Mouse (Mus musculus): ENCODE measurements at regions not wholly inside any gene's neighbourhood (a gene's known extent, or its start where the extent isn't known, plus 50 kb on each side); places are given as distances from the start of the nearest gene placed in this dataset.

GRCm38 (mm10) chr3:21218936-21219335 is 852.0 kb upstream of the Agtr1b start:
- DNase-seq, result no peak

- no peak for DNase-seq
Measured at GRCm38 (mm10) chr3:21241184-21241583, 835.3 kb upstream of the Tbl1xr1 start.

GRCm38 (mm10) chr3:21256129-21256760 is 820.2 kb upstream of the Tbl1xr1 start:
- no peak for DNase-seq

- DNase-seq, result peak; percentile 28 to 45
Measured at GRCm38 (mm10) chr3:21263317-21263716, 813.1 kb upstream of the Tbl1xr1 start.

DNA sequence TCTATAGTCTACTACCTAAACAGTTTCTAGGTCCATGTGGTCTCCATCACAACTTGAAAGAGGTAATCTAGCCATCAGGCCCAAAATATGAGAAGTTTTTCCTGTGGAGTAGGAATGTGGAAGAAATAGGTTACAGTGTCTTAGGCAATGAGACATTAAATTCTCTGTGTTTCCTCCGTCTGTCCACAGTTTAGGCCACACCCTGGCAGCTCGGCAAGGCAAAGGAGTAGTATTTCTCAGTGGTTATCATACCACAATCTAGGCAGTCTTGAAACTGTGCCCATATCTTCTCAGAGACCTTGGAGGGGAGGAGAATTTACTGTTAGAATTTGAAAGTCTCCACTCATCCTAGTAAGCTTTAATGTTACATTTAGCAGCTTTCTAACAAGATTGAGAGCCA is 811.0 kb upstream of the Tbl1xr1 start:
- DNase-seq, result no peak

DNA sequence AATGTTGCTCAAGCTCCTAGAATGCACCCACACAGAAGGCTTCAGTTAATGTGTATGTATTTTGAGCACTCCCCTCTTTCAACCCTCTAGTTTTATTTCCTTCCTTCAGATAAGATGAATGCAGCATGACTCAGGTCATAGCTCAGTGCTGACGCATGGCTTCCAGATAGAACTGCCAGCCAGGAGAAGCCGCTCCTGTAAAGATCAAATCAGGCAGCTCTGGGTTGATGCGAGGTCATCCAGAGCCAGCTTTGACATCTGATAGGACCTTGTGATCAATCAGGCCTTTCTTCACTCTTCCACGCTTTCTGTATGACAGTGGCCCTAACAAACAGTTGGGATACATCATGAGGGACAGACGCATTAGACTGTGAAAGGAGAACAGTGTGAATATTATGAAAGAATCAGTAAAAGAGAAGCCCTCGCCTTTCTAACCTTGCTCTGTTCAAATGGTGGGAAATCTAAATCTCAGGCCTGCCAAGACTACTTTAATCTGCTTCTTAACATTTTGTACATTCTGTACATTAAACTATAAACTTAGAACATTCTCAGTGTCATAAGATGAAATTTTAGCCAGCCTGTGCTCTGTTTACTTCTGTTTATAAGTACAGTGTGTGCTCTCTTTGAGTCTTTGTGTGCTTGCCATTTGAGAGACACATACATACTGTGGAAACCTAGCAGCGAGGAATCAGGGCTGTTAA is 807.9 kb upstream of the Tbl1xr1 start:
- DNase-seq, result peak; percentile 45 to 60

DNA sequence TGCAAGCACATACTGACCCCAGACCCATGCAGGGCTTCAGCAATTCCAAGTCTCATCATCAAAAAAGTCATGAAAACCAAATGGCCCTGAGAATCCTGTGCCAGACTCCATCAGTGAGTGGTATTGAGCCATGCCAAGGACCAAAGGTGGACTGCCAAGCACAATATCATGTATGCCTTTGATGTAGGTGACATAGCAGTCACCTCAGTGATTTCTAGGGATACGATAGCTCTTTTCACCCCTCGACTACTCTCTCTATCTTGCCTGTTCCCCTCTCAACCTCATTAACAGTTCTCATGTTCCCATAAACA is 807.4 kb upstream of the Tbl1xr1 start:
- no peak for DNase-seq

GRCm38 (mm10) chr3:21270788-21271187 is 805.7 kb upstream of the Tbl1xr1 start:
- DNase-seq, result no peak

DNA sequence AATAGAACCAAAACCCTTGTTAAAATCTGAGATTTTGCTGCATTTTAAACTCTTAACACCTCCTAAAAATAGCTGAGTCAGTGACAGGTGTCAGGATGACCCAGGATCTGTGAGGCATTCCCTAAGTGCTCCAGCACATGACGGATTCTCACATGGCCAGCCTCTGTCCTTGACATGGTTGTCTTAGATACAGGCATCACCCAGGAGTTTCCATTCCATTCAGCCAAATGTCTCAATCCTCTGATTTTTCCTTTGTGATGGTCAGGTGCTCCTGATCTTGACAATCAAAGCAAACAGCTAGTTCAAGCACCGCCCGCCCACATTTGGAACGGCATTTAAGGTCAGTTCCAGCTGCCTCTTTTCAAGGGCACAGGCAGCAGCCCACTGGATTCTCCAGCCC is 804.2 kb upstream of the Tbl1xr1 start:
- DNase-seq, result peak; percentile 59 to 75

DNA sequence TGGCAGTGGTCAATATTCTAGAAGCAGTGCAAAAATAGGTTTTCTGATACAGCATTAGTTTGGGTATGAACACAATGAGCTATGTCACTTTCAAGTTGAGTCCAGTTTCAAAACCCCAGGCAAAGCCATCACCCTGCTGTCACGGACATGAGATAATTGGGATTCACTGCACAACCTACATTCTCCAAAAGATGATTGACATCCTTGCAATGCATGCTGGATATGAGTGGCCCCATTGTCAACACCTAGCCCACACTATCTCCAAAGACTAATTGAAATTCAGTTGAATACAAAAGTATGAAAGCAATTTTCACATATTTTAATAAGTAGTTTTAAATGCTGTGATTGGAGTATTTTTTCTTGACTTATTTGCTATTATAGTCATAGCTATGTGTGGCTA is 783.7 kb upstream of the Tbl1xr1 start:
- no peak for DNase-seq

DNA sequence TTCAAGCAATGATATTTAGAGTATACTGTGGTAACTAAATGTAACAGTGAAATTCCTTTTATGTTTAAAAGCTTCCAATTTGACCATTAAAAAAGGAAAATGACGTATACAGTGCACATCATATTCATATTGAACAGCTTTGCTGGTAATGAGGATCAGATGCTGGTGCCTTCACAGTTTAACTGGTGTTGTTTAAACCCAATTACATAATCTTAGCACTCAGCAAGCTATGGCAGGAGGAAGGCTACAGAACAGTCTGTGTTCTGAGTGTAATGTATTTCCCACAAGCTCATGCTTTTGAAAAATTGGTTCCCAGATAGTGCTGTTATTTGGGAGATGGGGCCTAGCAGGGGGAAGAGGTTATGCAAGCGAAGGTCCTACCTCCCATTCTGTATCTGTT is 783.1 kb upstream of the Tbl1xr1 start:
- DNase-seq, result no peak

GRCm38 (mm10) chr3:21294776-21295175 is 781.7 kb upstream of the Tbl1xr1 start:
- no peak for DNase-seq

DNA sequence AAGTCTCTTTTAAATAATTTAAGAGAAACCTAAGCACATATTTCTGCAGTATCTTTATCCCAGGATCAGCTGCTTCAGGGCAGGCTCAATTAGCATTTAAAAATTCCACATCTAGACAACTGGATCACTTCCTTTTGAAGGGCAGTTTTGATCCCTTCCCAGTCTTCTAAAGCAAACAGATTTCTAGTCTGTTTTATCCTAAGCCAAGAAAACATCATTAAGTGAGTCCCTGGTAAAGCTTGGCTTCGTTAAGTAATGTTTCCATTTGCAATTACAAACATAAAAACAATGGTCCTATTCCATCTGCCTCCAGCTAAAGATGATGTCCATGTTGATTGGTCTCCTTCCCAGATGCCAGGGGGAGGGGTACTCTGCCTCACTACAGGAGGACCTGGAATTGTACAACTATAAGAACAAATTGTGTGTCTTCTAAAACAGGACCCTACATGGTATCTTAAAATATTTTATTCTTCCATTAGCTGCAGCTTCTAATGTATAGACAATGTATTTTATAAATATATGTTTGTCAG is 779.8 kb upstream of the Tbl1xr1 start:
- no peak for DNase-seq

GRCm38 (mm10) chr3:21325329-21325896 is 751.0 kb upstream of the Tbl1xr1 start:
- no peak for DNase-seq

GRCm38 (mm10) chr3:21341916-21342315 is 734.5 kb upstream of the Tbl1xr1 start:
- no peak for DNase-seq

DNA sequence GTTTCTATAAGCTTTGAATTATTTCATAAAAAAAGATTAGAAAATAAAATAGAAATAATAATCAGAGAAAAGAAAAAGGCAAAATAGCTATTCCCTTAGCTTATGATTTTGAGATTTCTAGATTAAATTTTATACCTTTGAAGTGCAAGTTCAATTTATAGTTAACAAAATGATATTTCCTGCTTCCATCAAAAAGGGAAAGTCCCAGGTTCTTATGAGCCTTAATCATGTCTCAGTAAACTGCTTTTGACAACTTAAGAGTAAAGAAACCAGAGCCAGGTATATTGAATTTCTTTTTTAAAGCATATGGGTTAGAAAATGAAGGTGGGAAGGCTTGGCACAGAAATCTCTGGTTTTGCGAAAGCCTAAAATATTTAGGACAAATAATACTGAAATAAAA is 733.4 kb upstream of the Tbl1xr1 start:
- DNase-seq, result no peak

- DNase-seq, result peak; percentile 56 to 60
Measured at GRCm38 (mm10) chr3:21349421-21349820, 727.0 kb upstream of the Tbl1xr1 start.

GRCm38 (mm10) chr3:21356150-21356549 is 720.3 kb upstream of the Tbl1xr1 start:
- no peak for DNase-seq

- no peak for DNase-seq
Measured at GRCm38 (mm10) chr3:21356831-21357712, 719.4 kb upstream of the Tbl1xr1 start.

DNA sequence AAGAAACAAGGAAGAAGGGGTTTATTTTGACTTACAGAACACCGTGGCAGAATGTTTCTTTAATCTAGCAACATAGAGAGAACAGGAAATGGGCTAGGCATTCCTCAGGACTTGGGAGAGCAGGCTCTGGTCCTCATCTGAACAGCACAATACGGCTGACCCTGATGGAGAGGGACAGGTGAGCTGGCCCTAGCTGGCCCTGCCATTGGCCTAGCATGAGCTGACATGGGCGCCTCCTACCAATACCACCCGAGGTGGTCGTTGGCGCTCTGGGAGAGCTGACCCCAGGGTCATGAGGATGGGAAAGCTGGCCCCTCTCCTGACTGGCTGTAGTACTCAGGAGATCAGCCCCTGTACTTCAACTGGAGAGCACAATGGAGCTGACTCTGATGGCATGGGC is 718.4 kb upstream of the Tbl1xr1 start:
- no peak for DNase-seq

GRCm38 (mm10) chr3:21361069-21361468 is 715.4 kb upstream of the Tbl1xr1 start:
- no peak for DNase-seq

- peak; percentile 60 to 77 for DNase-seq
Measured at GRCm38 (mm10) chr3:21379816-21380215, 696.6 kb upstream of the Tbl1xr1 start.

- peak; percentile 3 to 17 for DNase-seq
Measured at GRCm38 (mm10) chr3:21381072-21381471, 695.4 kb upstream of the Tbl1xr1 start.

All from heart, adult 18-20 months (tissue).